Mouse (Mus musculus): Measurements from ENCODE around the gene Amtn. TPM values are rescaled to one million over a fixed set of nuclear protein-coding genes. Genes with fewer than 3 reads are reported as not detected.
"Not testable (repeated sequence)": the region's sequence is repeated elsewhere in the genome, so short reads cannot be mapped to it uniquely, and the experiment has no call there.

Amtn gene
- total and polyA plus RNA-seq, 2 experiments from 2014 or later, result not detected

DNA sequence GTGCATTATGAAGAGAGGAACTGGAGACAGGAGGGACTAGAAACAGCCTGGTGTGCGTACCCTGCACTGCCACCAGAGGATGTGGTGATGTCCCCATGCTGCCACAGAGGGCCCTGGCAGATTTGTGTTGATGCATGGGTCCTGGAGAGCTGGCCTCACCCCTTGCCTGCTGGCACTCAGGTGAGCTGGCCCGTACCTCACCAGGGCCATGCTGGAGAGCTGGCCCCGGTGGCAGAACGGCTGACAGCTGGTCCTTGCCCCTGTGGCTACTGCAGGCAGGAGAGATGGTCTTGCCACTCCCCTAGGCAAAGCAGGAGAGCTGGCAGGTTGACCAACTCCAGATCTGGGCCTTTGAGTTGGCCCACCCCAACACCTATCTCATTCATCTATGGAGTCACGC is 22.7 kb downstream of the Amtn start:
- TF ChIP-seq CTCF (IDR thresholded peaks at IDR 0.05; ENCODE audit: low read depth) (no peak), EP300 (IDR thresholded peaks at IDR 0.05; ENCODE audit: low read depth) (no peak)
- Histone ChIP-seq H3K27ac (ENCODE audit: low read depth) (no peak overlapping the region), H3K9ac (replicated peaks; ENCODE audit: low read depth, low read length) (no peak overlapping the region), H3K4me2 (ENCODE audit: low read depth, low read length) (no peak overlapping the region), H3K4me3 (ENCODE audit: low read depth, low read length) (no peak overlapping the region), H3K4me1 (ENCODE audit: control insufficient read depth, insufficient read depth) (no peaks in the 10 kb centered on the region), H3K36me3 (replicated peaks; ENCODE audit: control insufficient read depth, insufficient read depth, low read length) (no peaks in the 10 kb centered on the region), H3K27me3 (ENCODE audit: control insufficient read depth, insufficient read depth, low read length) (no peaks in the 10 kb centered on the region), H3K9me3 (replicated peaks; ENCODE audit: control insufficient read depth, low read length) (no peaks in the 10 kb centered on the region)
- ATAC-seq (ENCODE audit: insufficient read depth, low read depth), result no peak
- 66% methylated on average over 5 of the region's 5 CpGs for WGBS
- DNase-seq (ENCODE audit: low spot score), result no peak

DNA sequence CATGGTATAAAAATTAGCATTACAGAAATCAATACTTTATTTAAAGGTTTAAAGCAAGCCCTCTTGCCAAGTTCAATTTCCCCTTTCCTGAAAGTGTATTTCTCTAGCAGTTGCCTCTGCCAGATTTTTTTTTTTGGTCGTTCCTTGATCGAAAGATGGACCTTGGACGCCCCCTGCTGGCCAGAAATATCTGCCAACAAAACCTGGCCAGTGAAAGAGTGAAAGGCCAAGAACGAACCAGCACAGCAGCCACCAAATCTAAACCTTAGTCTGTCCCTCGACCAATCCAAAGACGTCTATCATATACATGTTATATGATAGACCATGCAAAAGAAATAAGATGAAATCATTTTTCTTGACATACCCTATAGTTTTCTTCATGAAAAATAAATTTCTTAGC is 23.9 kb downstream of the Amtn start:
- DNase-seq (ENCODE audit: low spot score) (peak; percentile 11), ATAC-seq (ENCODE audit: insufficient read depth, low read depth) (no peak)
- Histone ChIP-seq H3K36me3 (replicated peaks; ENCODE audit: control insufficient read depth, insufficient read depth, low read length) (no peaks in the 10 kb centered on the region), H3K27ac (ENCODE audit: low read depth) (no peak overlapping the region), H3K27me3 (ENCODE audit: control insufficient read depth, insufficient read depth, low read length) (no peaks in the 10 kb centered on the region), H3K9ac (replicated peaks; ENCODE audit: low read depth, low read length) (no peak overlapping the region), H3K4me2 (ENCODE audit: low read depth, low read length) (no peak overlapping the region), H3K4me3 (ENCODE audit: low read depth, low read length) (no peak overlapping the region), H3K4me1 (ENCODE audit: control insufficient read depth, insufficient read depth) (no peaks in the 10 kb centered on the region), H3K9me3 (replicated peaks; ENCODE audit: control insufficient read depth, low read length) (no peaks in the 10 kb centered on the region)
- WGBS, result 3% methylated on average over 6 of the region's 6 CpGs
- TF ChIP-seq CTCF (IDR thresholded peaks at IDR 0.05; ENCODE audit: low read depth), result peak; percentile 60
- TF ChIP-seq EP300 (IDR thresholded peaks at IDR 0.05; ENCODE audit: low read depth), result no peak

DNA sequence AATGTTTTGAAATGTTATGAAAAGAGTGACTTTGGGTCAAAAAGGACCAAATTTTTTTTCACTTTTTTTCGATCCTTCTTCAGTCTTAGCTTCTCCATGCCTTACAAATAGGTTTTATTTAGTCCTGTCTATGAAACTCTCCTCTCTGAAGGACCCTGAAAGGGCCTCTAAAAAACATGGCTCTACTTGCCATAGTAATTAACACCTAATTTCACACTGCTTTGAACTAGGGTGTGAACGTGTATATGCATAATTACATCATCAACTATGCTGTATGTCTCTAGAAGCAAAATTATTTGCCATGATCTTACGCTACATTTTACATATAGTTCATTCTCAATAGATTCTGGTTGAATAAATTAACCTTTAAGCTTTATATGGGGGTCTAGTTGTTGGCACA is 25.6 kb downstream of the Amtn start:
- WGBS, result 64% methylated on average over 3 of the region's 3 CpGs
- ATAC-seq (ENCODE audit: insufficient read depth, low read depth), result no peak
- Histone ChIP-seq H3K9ac (replicated peaks; ENCODE audit: low read depth, low read length) (no peak overlapping the region), H3K4me2 (ENCODE audit: low read depth, low read length) (no peak overlapping the region), H3K4me1 (ENCODE audit: control insufficient read depth, insufficient read depth) (no peaks in the 10 kb centered on the region), H3K36me3 (replicated peaks; ENCODE audit: control insufficient read depth, insufficient read depth, low read length) (no peaks in the 10 kb centered on the region), H3K4me3 (ENCODE audit: low read depth, low read length) (no peak overlapping the region), H3K27me3 (ENCODE audit: control insufficient read depth, insufficient read depth, low read length) (no peaks in the 10 kb centered on the region), H3K27ac (ENCODE audit: low read depth) (no peak overlapping the region), H3K9me3 (replicated peaks; ENCODE audit: control insufficient read depth, low read length) (no peaks in the 10 kb centered on the region)
- no peak for TF ChIP-seq EP300 (IDR thresholded peaks at IDR 0.05; ENCODE audit: low read depth)
- no peak for TF ChIP-seq CTCF (IDR thresholded peaks at IDR 0.05; ENCODE audit: low read depth)
- no peak for DNase-seq (ENCODE audit: low spot score)

DNA sequence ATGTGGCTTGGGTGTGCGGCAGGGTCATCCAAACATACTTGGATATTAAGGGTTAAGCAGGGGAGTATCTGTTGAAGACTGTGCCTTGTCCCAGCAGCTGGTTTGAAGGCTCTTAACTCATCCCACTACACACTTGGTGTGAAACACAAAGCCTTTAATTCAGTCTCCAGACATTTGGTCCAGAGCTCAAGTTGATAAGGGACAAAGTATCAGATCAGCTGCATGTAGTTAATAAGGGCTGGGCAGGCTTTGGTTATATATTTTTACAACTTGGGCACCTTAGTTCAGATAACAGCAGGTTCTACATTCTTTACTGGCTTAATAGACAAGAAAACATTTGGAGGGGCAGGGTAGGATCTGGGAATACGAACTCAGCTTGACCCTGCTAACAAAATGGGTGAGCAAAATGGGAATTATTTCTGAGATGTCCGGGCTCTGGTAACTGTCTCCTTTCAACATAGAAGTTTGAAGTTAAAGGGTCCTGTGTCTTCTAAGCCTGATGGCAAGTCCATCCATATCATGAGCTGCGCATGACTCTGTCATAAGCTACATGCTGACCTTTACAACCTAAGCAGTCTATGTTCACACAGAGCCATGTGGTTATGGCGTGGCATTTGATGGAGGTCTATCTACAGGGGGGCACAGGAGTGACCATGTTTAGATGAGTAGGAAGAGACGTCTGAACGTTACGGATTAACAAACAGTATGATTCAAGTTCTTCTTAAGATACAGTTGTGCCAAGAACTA is 44.6 kb downstream of the Amtn start:
- TF ChIP-seq CTCF (IDR thresholded peaks at IDR 0.05; ENCODE audit: low read depth) (no peak), EP300 (IDR thresholded peaks at IDR 0.05; ENCODE audit: low read depth) (no peak)
- Histone ChIP-seq H3K9ac (replicated peaks; ENCODE audit: low read depth, low read length) (no peak overlapping the region), H3K27ac (ENCODE audit: low read depth) (no peak overlapping the region), H3K4me1 (ENCODE audit: control insufficient read depth, insufficient read depth) (no peaks in the 10 kb centered on the region), H3K27me3 (ENCODE audit: control insufficient read depth, insufficient read depth, low read length) (no peaks in the 10 kb centered on the region), H3K9me3 (replicated peaks; ENCODE audit: control insufficient read depth, low read length) (no peaks in the 10 kb centered on the region), H3K4me3 (ENCODE audit: low read depth, low read length) (no peak overlapping the region), H3K36me3 (replicated peaks; ENCODE audit: control insufficient read depth, insufficient read depth, low read length) (no peaks in the 10 kb centered on the region), H3K4me2 (ENCODE audit: low read depth, low read length) (no peak overlapping the region)
- DNase-seq (ENCODE audit: low spot score) (no peak), ATAC-seq (ENCODE audit: insufficient read depth, low read depth) (no peak)
- 78% methylated on average over 8 of the region's 8 CpGs for WGBS

DNA sequence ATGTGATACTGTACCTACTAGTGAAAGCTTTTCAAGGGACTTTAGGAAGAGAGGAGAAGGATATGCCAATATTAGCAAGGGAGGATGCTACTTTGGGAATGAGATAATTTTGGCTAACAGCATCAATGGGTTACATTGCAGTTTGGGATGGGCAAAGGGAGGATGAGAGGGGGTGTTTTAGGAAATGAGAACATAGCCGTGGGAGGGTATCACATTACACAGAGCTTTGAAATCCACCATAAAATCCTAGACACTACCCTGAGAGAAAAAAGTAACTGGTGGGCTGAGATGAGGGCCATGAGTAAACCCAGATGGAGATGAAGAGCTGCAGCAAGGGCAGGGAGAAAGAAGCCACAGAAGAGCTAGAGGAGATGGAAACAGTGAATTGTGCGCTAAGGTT is 49.0 kb downstream of the Amtn start:
- not testable (repeated sequence) for H3K27me3 ChIP-seq (ENCODE audit: control insufficient read depth, insufficient read depth, low read length); H3K36me3 ChIP-seq (replicated peaks; ENCODE audit: control insufficient read depth, insufficient read depth, low read length); ATAC-seq (ENCODE audit: insufficient read depth, low read depth); DNase-seq (ENCODE audit: low spot score); H3K4me2 ChIP-seq (ENCODE audit: low read depth, low read length); H3K4me1 ChIP-seq (ENCODE audit: control insufficient read depth, insufficient read depth); H3K9me3 ChIP-seq (replicated peaks; ENCODE audit: control insufficient read depth, low read length); H3K9ac ChIP-seq (replicated peaks; ENCODE audit: low read depth, low read length); H3K4me3 ChIP-seq (ENCODE audit: low read depth, low read length); H3K27ac ChIP-seq (ENCODE audit: low read depth)
- 62% methylated on average over 2 of the region's 2 CpGs for WGBS

DNA sequence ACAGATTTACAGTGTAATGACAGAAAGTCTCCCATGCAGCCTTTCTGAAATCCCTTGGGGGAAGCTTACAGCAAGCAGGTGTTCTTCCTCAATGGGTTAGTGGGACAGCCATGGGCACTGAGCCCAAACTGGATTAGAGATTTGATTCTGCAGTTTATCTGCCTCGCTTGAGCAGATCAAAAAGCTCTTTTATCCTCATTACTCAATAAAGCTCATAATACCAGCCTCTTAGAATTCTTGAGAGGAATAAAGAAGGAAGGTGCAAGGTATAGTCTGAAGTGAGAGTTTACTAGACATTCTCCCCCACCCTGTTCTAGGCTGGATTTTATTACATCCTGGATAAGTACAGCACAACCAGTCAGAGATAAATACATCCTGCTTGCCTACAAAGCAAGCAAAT is 50.8 kb downstream of the Amtn start:
- H3K36me3 ChIP-seq (replicated peaks; ENCODE audit: control insufficient read depth, insufficient read depth, low read length), result no peaks in the 10 kb centered on the region

More for the DNA sequence above, 50.8 kb downstream of the Amtn start:
- no peak overlapping the region for H3K4me3 ChIP-seq (ENCODE audit: low read depth, low read length)
- no peak overlapping the region for H3K9ac ChIP-seq (replicated peaks; ENCODE audit: low read depth, low read length)
- H3K4me2 ChIP-seq (ENCODE audit: low read depth, low read length), result no peak overlapping the region
- TF ChIP-seq CTCF (IDR thresholded peaks at IDR 0.05; ENCODE audit: low read depth) (no peak), EP300 (IDR thresholded peaks at IDR 0.05; ENCODE audit: low read depth) (no peak)
- no peaks in the 10 kb centered on the region for H3K9me3 ChIP-seq (replicated peaks; ENCODE audit: control insufficient read depth, low read length)
- H3K27ac ChIP-seq (ENCODE audit: low read depth), result no peak overlapping the region
- DNase-seq (ENCODE audit: low spot score), result no peak
- no peaks in the 10 kb centered on the region for H3K4me1 ChIP-seq (ENCODE audit: control insufficient read depth, insufficient read depth)
- ATAC-seq (ENCODE audit: insufficient read depth, low read depth), result no peak
- WGBS, result 22% methylated on average over 1 of the region's 1 CpGs
- no peaks in the 10 kb centered on the region for H3K27me3 ChIP-seq (ENCODE audit: control insufficient read depth, insufficient read depth, low read length)

Other genes starting within 250 kb of the Amtn start
- gene Gm11115, start 222.0 kb upstream of the Amtn start, total RNA-seq (2014; rRNA removed; ENCODE audit: low replicate concordance), result not detected in 2 replicates
- gene Gm11115, start 222.0 kb upstream of the Amtn start, polyA plus RNA-seq (2015; fragmentation: Nextera tagmentation; extraction: Ambion mirVana), result not detected in 2 replicates
- not detected in 2 replicates for gene Gm7714, start 107.2 kb upstream of the Amtn start, total RNA-seq (2014; rRNA removed; ENCODE audit: low replicate concordance)
- gene Gm7714, start 107.2 kb upstream of the Amtn start, polyA plus RNA-seq (2015; fragmentation: Nextera tagmentation; extraction: Ambion mirVana), result not detected in 2 replicates
- gene Prol1, start 58.8 kb upstream of the Amtn start, total RNA-seq (2014; rRNA removed; ENCODE audit: low replicate concordance), result not detected in 2 replicates
- gene Prol1, start 58.8 kb upstream of the Amtn start, polyA plus RNA-seq (2015; fragmentation: Nextera tagmentation; extraction: Ambion mirVana), result not detected in 2 replicates
- gene Ambn, start 79.9 kb downstream of the Amtn start, total RNA-seq (2014; rRNA removed; ENCODE audit: low replicate concordance), result not detected in 2 replicates
- not detected in 2 replicates for gene Ambn, start 79.9 kb downstream of the Amtn start, polyA plus RNA-seq (2015; fragmentation: Nextera tagmentation; extraction: Ambion mirVana)
- gene Enam, start 111.9 kb downstream of the Amtn start, total RNA-seq (2014; rRNA removed; ENCODE audit: low replicate concordance), result not detected in 2 replicates
- not detected in 2 replicates for gene Enam, start 111.9 kb downstream of the Amtn start, polyA plus RNA-seq (2015; fragmentation: Nextera tagmentation; extraction: Ambion mirVana)
- gene Jchain, start 151.8 kb downstream of the Amtn start, total RNA-seq (2014; rRNA removed; ENCODE audit: low replicate concordance), result not detected in 2 replicates
- 0.05 and 0.10 TPM in 2 replicates for gene Jchain, start 151.8 kb downstream of the Amtn start, polyA plus RNA-seq (2015; fragmentation: Nextera tagmentation; extraction: Ambion mirVana)
- 6.3 and 13.4 TPM in 2 replicates for gene Utp3, start 178.4 kb downstream of the Amtn start, total RNA-seq (2014; rRNA removed; ENCODE audit: low replicate concordance)
- gene Utp3, start 178.4 kb downstream of the Amtn start, polyA plus RNA-seq (2015; fragmentation: Nextera tagmentation; extraction: Ambion mirVana), result 36.1 and 37.2 TPM in 2 replicates
- 12.7 and 15.2 TPM in 2 replicates for gene Rufy3, start 188.9 kb downstream of the Amtn start, total RNA-seq (2014; rRNA removed; ENCODE audit: low replicate concordance)
- 6.8 and 7.3 TPM in 2 replicates for gene Rufy3, start 188.9 kb downstream of the Amtn start, polyA plus RNA-seq (2015; fragmentation: Nextera tagmentation; extraction: Ambion mirVana)

Data from heart, postnatal 0 days (tissue).